Mouse (Mus musculus) myocyte (in vitro differentiated cells): ENCODE measurements around the gene Edn2.

ENCODE experiments used
- E2F4 ChIP-seq: IDR thresholded peaks from one replicate; pipeline ENCODE4 v1.6.1; 2011; ENCODE audit warnings: mild to moderate bottlenecking, control low read depth, moderate library complexity; ENCODE audit not compliant: insufficient read depth
- MAX ChIP-seq: IDR thresholded peaks from one replicate; pipeline ENCODE4 v1.6.1; 2011; ENCODE audit warnings: low read depth, mild to moderate bottlenecking, control low read depth
- MYOD1 ChIP-seq, 3 experiments: IDR thresholded peaks; one replicate each; pipeline ENCODE4 v1.6.1; 2011; ENCODE audit warnings: control low read depth in 2 of 3, low read depth in 2 of 3, mild to moderate bottlenecking in 2 of 3, moderate library complexity in 1 of 3; ENCODE audit not compliant: insufficient read length in 2 of 3, control insufficient read depth in 1 of 3
- MYOG ChIP-seq, 3 experiments: IDR thresholded peaks; one replicate each; pipeline ENCODE4 v1.6.1; 2011; ENCODE audit warnings: control low read depth in 2 of 3, low read depth in 2 of 3, mild to moderate bottlenecking in 2 of 3; ENCODE audit not compliant: insufficient read length in 2 of 3, control insufficient read depth in 1 of 3, insufficient read depth in 1 of 3
- POLR2A ChIP-seq: IDR thresholded peaks from one replicate; pipeline ENCODE4 v1.6.1; 2011; ENCODE audit warnings: low read depth, mild to moderate bottlenecking, control low read depth, moderate library complexity; ENCODE audit not compliant: insufficient read length
- POLR2AphosphoS2 ChIP-seq: IDR thresholded peaks from one replicate; pipeline ENCODE4 v1.6.1; 2011; ENCODE audit warnings: low read depth, control low read depth; ENCODE audit not compliant: insufficient read length
- REST ChIP-seq: IDR thresholded peaks from one replicate; pipeline ENCODE4 v1.6.1; 2011; ENCODE audit warnings: mild to moderate bottlenecking, control low read depth, moderate library complexity; ENCODE audit not compliant: insufficient read depth, insufficient read length
- SRF ChIP-seq: IDR thresholded peaks from one replicate; pipeline ENCODE4 v1.6.1; 2011; ENCODE audit warnings: low read depth; ENCODE audit not compliant: control insufficient read depth, insufficient read length
- TCF12 ChIP-seq: IDR thresholded peaks from one replicate; pipeline ENCODE4 v1.6.1; 2011; ENCODE audit warnings: mild to moderate bottlenecking, control low read depth; ENCODE audit not compliant: poor library complexity, insufficient read depth, severe bottlenecking
- TCF3 ChIP-seq: IDR thresholded peaks from one replicate; pipeline ENCODE4 v1.6.1; 2011; ENCODE audit warnings: low read depth, control low read depth; ENCODE audit not compliant: insufficient read length
- USF1 ChIP-seq: IDR thresholded peaks from one replicate; pipeline ENCODE4 v1.6.1; 2011; ENCODE audit warnings: low read depth, mild to moderate bottlenecking, control low read depth, moderate library complexity

- no peak for TF ChIP-seq POLR2A
- TF ChIP-seq MYOD1 (IDR thresholded peaks at IDR 0.05; ENCODE audit: control insufficient read depth in 1 of 3, insufficient read length in 2 of 3, low read depth in 2 of 3) = no peak
- no peak for TF ChIP-seq TCF3
- TF ChIP-seq MAX = no peak
- no peak for TF ChIP-seq E2F4
- TF ChIP-seq TCF12 = no peak
- no peak for TF ChIP-seq POLR2AphosphoS2
- no peak for TF ChIP-seq SRF
- no peak for TF ChIP-seq MYOG (IDR thresholded peaks at IDR 0.05; ENCODE audit: control insufficient read depth in 1 of 3, insufficient read depth in 1 of 3, insufficient read length in 2 of 3, low read depth in 2 of 3)
- TF ChIP-seq REST = no peak
- TF ChIP-seq USF1 = no peak
These were observed at the start of gene Edn2 for GRCm38 (mm10) chr4:120161166-120161949.
